Mouse (Mus musculus): ENCODE measurements around the gene Dhx15.

- TF ChIP-seq ZC3H11A (IDR thresholded peaks at IDR 0.05; ENCODE audit: borderline replicate concordance, low read depth, low read length) (no peak), ZNF384 (IDR thresholded peaks at IDR 0.05; ENCODE audit: low read depth, low read length) (no peak), CHD2 (IDR thresholded peaks at IDR 0.05; ENCODE audit: low read depth, low read length) (no peak)
Measured at GRCm38 (mm10) chr5:52213143-52213900, 23.0 kb upstream of the Dhx15 start.
